Mouse (Mus musculus) naive thymus-derived CD4-positive, alpha-beta T cell, adult 2 months (primary cell): ENCODE measurements around the gene Trim50.

ENCODE experiments used
- DNase-seq: peaks from one replicate; pipeline ENCODE4 v3.0.0-alpha.2; 2011; ENCODE audit warnings: low read depth

The Trim50 gene

DNA sequence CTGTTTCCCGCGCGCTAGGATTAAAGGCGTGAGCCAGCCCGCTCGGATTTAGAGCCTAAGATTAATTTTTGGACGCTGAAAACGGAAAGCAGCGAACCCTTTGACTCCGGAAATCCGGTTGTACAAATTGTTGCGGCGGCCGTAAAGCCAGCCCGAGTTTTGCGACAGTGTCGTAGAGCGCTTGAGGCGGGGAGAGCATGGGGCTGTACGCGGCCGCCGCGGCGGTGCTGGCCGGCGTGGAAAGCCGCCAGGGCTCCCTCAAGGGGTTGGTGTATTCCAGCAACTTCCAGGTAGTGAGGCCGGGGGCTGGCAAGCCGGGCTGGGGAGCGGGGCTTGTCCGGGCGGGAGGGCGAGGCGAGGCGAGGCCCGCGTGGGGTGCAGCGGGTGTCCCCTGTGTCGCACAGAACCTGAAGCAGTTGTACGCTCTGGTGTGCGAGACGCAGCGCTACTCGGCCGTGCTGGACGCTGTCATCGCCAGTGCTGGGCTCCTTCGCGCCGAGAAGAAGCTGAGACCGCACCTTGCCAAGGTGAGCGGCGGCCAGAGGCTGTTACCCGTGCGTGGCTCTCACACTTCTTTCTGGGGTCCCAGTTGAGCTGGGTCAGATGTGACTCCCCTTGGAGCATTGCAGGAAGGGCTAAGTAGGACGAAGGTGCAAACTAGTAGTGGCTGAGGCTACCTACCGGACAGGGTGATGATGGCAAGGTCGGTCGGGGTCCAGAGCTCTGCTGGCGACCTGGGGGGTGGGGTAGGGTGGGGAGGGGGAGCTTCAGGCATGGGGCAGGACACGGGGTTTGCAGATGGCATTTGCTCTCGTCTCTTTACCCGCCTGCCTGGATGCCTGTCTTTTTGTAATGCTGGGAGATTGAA lies 16.9 kb downstream of the Trim50 start, which contains the start of gene Nsun5:
Nsun5 (plus strand) TSS at position 167 of the 868 bp plus-strand sequence.
- peak; percentile 97 for DNase-seq

DNA sequence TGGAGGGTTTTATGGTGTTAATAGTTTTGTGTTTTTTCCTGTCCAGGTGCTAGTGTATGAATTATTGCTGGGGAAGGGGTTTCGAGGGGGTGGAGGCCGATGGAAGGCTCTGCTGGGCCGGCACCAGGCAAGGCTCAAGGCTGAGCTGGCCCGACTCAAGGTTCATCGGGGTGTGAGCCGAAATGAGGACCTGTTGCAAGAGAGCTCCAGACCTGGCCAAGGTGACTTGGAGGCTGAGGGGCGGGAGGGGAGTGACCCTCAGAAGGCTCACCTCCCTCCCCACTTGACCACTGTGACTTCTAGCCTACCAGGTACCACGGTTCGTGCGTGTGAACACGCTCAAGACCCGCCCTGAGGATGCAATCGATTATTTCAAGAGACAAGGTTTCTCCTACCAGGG lies 18.1 kb downstream of the Trim50 start:
- DNase-seq = no peak

DNA sequence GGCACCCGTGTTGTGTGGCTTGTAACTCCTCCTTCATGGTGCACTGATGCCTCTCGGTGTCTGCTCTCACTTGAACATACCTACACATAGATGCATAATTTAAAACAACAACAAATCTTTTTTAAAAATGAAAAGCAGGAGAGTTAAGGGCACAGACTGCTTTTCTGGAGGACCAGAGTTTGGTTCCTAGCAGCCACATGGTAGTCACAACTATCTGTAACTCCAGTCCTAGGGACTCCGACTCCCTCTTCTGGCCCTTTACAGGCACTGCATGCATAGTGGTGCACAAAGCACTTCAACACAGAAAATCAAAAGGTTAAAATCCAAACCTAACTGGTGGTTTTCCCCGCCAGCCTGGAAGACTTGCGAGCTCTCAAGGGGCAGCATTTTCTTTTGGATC lies 20.5 kb downstream of the Trim50 start:
- DNase-seq = no peak

DNA sequence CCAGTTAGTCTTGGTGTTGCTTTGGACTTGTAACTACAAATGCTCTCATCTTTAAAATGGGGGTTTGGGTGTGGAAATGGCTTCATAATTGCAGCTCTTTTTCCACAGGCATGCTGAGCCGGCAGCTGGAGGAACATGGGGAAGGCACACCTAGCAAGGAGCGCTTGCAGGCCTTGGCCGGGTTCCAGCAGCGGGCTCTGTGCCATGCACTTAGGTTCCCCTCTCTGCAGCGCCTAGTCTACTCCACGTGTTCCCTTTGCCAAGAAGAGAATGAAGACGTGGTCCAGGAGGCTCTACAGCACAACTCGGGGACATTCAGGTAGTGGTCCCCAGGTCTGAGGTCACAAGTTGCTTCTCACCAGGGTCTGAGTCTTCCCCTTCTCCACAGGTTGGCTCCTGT lies 22.1 kb downstream of the Trim50 start:
- no peak for DNase-seq

DNA sequence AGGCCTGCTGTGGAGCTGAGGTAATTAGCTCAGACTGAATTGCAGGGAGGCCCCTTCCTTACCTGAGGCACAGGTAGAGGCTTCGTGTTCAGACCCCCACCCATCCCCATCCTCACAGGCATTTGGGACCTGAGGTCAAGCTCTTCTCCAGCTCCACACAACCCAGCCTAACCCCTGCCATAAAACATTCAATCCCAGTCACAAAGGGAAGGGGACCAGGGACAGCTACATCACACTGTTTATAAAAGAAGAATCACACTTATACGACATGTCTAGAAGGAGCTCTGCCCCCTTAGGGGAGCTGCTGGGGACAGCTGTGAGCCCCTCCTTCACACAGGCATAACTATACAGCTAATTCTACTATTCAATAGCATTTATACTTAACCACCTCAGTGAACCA lies 23.2 kb downstream of the Trim50 start:
- no peak for DNase-seq

DNA sequence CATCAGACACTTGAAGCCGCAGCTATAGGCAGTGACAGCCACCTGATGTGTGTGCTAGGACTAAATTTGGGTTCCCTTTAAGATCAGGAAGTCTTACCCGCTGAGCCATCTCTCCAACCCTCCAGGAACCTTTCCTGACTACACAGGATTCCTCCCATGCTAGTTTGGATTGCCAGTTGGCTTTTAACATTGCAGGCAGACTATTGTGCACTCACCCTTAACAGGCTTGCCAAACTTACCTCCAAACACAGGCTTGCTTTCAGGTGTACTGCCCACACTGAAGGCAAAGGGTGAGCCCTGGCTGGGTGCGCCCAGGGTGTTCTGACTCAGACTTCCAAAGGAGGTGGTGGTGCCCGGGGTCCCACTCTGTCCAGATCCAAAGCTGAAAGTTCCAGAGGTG lies 27.6 kb downstream of the Trim50 start:
- no peak for DNase-seq

DNA sequence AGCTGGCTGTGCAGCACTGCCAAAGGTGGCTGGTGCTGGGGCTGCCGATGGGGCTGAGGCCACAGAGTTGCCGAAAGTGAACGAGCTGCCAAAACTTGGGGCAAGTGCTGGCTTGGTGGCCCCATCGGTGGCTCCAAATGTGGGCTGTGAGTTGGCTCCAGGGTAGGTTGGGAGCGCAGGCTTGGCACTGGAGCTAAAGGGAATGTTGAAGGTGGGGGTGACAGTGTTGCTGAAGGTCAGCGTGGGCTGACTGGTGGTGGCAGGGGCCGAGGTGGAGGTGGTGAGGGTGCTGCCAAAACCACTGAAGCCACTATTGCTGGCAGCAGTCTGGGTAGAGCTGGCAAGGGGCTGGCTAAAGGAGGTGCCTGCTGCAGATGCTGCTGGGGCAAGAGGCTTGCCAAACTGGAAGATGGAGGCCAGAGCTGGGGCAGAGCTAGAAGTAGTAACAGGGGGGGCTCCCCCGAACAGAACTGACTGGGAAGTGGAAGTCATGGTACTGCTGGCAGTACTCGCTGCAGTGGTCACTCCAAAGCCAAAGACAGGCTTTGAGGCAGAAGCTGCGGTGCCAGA lies 28.3 kb downstream of the Trim50 start:
- no peak for DNase-seq

DNA sequence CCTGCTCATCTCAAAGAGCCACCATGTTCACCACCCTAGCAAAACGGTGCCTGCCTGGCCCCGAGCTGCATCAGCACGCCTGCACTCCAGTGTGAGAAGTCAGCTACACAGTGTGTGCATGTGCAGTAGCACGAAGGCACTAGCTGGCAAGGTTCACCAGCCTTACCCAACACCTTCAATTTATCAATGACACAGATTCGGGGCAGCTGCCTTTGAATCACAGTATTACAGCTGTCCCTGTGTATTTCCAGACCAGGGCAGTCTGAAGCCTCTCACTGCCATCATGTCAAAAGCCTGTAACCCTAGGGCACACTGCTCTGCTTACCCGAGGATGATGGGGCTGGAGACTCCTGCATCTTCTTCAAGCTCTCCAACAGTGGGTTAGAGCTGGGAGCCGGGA lies 29.7 kb downstream of the Trim50 start:
- DNase-seq = no peak

DNA sequence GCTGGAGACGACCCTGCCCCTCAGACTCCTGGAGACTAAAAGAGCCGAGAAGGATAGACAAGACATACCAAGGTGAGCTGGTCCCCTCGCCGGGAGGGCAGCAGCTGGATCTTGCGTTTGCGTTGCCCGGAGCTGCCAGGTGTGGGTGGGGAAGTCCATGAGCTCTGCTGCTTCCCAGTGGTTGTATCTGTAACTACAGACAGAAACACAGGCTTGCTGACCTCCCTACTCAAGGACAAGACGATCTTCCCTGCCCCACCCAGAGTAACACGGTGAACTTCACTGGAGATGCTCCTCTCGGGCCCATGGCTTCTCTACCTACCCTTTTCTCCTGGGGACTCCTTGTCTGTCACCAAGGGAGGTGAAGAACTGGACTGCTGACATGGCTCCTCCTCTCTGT lies 30.7 kb downstream of the Trim50 start:
- DNase-seq = no peak

DNA sequence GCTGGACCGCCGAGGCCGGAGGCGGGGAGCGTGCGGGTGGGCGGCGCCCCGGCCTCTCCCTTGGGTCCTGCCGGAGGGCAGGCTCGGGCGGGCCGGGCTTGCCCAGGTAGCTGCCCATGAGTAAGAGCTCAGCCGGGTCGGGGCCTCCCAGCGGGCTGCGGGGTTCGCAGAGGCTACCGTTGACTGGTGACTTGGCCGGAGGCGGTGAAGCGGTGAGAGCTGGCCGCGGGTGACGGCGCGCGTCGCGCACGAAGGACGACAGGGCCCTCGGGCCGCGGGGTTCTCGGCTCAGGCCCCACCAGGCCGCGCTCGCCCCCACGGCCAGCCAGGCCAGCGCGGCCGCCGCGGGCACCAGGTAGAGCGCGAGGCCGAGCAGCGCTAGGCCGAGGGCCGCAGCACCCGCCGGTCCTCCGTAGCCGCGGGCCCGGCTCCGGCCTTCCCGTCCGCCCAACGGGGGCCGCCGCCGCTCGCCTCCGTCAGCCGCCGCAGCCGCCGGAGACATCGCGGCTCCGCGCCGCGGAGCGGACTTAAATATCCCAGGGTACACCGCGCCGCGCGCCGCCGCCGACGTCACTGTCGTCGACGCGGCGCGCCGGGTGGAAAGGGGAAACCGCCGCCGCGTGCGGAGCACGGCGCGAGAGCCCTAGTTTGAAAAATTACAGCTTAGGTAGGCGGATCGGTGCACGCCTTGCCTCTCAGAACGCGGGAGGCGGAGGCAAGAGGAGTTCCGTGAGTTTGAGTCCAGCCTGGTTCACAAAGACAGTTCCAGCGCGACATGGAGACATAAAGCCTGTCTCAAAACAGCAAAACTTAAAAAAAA lies 41.1 kb downstream of the Trim50 start, which contains the start of gene Pom121:
Pom121 (minus strand) TSS at position 543 of the 820 bp plus-strand sequence.
- DNase-seq = peak; percentile 93

DNA sequence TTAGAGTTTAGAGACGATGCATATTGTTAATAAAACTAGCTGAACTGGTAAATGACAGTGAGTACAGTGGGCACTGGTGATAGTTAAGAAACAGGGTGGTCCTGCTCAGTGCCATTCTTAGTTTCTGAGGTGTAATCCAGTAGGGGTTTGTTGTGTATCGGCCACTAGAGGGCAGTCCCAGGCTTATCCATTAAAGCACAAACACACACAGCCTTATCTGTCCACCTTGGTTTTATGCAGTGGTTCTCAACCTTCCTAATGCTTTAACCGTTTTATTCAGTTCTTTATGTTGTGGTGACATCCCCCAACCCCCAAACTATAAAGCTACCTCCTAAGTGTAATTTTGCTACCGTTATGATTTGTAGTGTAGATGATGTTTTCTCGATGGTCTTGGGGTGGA lies 42.7 kb downstream of the Trim50 start:
- peak; percentile 72 for DNase-seq

DNA sequence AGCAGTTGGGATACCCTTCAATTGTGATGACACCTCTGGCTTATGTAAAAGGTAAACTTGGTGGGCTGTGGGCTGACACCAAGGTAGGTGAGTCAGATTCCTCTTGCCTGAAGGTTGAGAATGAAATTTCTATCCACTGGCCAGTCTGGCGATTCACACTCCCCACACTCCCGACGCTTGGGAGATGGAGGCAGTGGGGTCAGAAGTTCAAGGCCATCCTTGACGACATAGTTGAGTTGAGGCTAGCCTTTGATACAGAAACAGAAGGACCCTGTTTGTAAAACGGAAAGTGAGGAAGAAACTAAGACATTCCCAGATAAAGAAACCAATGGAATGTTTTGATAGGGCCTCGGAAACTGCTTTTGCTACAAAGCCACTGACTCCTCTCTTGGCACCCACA lies 46.3 kb downstream of the Trim50 start:
- no peak for DNase-seq

DNA sequence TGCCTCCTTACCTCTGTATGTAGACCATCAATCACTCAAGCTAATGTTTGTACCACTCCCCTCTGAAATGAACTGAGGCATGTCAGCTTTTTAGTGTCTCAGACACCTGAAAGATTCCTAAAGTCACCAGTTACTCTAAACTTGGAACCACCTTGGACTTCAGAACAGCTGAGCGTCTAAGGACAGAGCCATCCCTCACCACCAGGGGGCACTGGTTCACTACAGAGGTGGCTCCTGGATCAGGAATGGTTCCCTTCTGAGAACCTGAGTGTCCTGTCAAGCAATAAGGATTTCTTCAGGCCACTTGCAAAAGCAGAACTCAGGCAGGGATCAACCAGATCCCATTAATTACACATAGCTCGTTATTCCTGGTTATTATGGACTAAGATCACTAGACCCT lies 47.1 kb downstream of the Trim50 start:
- DNase-seq = peak; percentile 83

DNA sequence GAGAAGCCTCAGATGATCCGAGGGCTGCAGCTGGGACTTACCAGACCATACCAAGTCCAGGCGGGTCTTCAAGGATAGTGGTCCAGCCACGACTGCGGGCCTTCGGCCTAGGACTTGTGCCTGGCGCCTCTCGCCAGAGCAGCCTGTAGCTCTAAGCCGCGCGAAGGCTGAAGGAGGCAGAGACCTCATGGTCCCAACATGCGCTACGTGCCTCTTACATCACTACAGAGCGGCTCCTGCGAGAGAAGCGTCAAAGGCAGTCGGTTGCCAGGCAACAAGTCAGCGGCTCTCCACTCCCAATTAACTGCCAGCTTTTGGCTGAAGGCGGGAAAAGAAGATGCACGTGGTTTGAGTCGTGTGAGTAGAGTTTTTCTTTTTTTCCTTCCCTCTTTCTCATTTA lies 51.5 kb downstream of the Trim50 start:
- no peak for DNase-seq

DNA sequence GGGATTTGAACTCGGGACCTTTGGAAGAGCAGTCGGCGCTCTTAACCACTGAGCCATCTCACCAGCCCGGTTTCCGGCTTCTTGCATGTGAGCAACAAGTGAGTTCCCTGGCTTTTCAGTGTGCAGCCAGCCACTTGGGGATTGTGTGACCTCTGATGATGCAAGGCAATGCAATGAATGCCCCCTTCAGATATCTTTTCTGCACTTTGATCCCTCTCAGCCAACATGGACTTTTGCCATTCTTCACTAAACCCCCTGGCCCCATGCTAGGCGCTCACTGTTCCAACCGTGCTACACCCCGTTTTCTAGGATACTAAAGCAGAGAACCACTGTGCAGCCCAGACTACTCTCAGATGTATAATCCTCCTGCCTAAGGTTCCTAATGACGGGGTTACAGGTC lies 52.3 kb downstream of the Trim50 start:
- no peak for DNase-seq

DNA sequence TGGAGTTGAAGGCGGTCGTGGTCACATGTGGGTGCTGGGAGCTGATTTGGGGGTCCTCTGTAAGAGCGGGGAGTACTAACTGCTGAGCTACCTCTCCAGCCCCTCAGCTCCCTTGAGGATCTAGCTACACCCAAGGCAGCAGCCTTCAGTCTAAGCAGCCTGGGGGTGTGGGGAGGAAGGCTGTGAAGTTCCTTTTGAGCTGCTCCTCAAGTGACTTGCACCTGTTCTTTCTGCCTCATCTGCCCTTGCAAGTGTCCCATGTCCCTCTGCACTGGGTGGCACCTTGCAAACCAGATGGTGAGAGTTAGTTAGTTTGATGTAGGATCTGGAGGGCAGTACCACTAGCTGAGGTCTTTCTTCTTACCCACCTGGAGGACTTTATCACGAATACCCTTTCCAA lies 55.0 kb downstream of the Trim50 start:
- DNase-seq = no peak

DNA sequence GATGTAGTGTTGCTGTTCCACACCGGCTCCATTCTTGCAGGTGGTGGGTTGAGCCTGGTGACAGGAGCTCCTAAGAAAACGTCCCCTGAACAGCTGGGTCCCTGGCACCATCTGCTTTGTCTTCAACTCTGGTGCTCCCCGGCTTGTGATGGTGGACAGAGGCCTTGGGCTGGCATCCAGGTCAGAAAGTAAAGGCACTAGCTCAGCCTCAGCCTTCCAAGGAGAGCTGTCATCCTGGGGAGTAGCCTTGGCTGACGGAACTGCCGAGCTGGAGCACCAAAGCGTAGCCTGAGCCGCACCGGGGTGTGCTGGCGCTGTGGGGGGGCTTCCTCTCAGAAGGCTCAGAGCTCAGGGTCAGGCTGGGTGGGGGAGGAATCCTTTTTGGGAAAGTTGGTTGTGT lies 57.2 kb downstream of the Trim50 start:
- DNase-seq = no peak
